Comparison of ENCODE assay signal across 25 mouse cellular contexts in genomic region chr17:14917866-14918265, GRCm38 (mm10). TPM values are rescaled to one million over a fixed set of nuclear protein-coding genes. Genes with fewer than 3 reads are reported as not detected.
DNase-seq lines count a peak whose midpoint lies in the region; ATAC-seq and TF ChIP-seq lines count a peak whose summit lies in the region.
"Had no signal": no experiment of that assay in that cellular context is flagged by ENCODE, and none has a peak within 500 bp of the region (broad histone marks: within the 10 kb centered on the region; RNA-seq: fewer than 3 reads in every experiment).

No protein-coding gene starts in this region.

- no peak overlapping the region for H3K27ac ChIP-seq in liver, embryonic 11.5 days (ENCODE audit: low read depth, low read length)
- H3K27ac ChIP-seq in liver, postnatal 0 days (ENCODE audit: low read depth): no peak overlapping the region
- H3K27ac ChIP-seq in stomach, postnatal 0 days (replicated peaks): no peak overlapping the region
- no peak overlapping the region for H3K27ac ChIP-seq in midbrain, embryonic 13.5 days
- H3K27ac ChIP-seq: forebrain, embryonic 10.5 days; forebrain, embryonic 13.5 days; gastrocnemius, adult 2 months; hindbrain, embryonic 12.5 days; hindbrain, embryonic 15.5 days had no signal

- no peak overlapping the region for H3K4me3 ChIP-seq in liver, embryonic 11.5 days (ENCODE audit: low read depth, low read length)
- H3K4me3 ChIP-seq in liver, postnatal 0 days (ENCODE audit: low read depth, low read length): no peak overlapping the region
- H3K4me3 ChIP-seq in stomach, postnatal 0 days (ENCODE audit: low read depth, low read length): no peak overlapping the region
- H3K4me3 ChIP-seq in midbrain, embryonic 13.5 days (replicated peaks): no peak overlapping the region
- H3K4me3 ChIP-seq: forebrain, embryonic 10.5 days; forebrain, embryonic 13.5 days; gastrocnemius, adult 2 months; hindbrain, embryonic 12.5 days; hindbrain, embryonic 15.5 days had no signal

- H3K9ac ChIP-seq in liver, embryonic 11.5 days (ENCODE audit: low read depth, low read length): no peak overlapping the region
- no peak overlapping the region for H3K9ac ChIP-seq in liver, postnatal 0 days (replicated peaks)
- H3K9ac ChIP-seq in stomach, postnatal 0 days (ENCODE audit: low read length): no peak overlapping the region
- H3K9ac ChIP-seq in midbrain, embryonic 13.5 days (replicated peaks): no peak overlapping the region
- H3K9ac ChIP-seq: forebrain, embryonic 13.5 days; hindbrain, embryonic 12.5 days; hindbrain, embryonic 15.5 days had no signal

- WGBS in liver, embryonic 11.5 days: 90% methylated on average over 8 of the region's 8 CpGs
- WGBS in liver, postnatal 0 days (ENCODE audit: insufficient replicate concordance): 74% methylated on average over 8 of the region's 8 CpGs
- WGBS in stomach, postnatal 0 days: 76% methylated on average over 8 of the region's 8 CpGs
- 91% methylated on average over 8 of the region's 8 CpGs for WGBS in midbrain, embryonic 13.5 days

- TF ChIP-seq EP300 in liver, postnatal 0 days (IDR thresholded peaks at IDR 0.05; ENCODE audit: low read depth): no peak
- TF ChIP-seq EP300 in stomach, postnatal 0 days (optimal IDR thresholded peaks at IDR 0.05): no peak

- ATAC-seq in liver, embryonic 11.5 days (replicated peaks; ENCODE audit: low FRiP score): no peak
- ATAC-seq in liver, postnatal 0 days: no peak
- ATAC-seq in stomach, postnatal 0 days (ENCODE audit: low FRiP score, low TSS enrichment): no peak
- ATAC-seq in midbrain, embryonic 13.5 days: no peak
- ATAC-seq: activated CD4-positive, CD25-positive, alpha-beta regulatory T cell, adult 4 months; CD4-positive, CD25-positive, alpha-beta regulatory T cell, adult 4 months; forebrain, embryonic 13.5 days; forebrain, embryonic 16.5 days; intestine, postnatal 0 days had no signal

- no peak for TF ChIP-seq CTCF in liver, postnatal 0 days (IDR thresholded peaks at IDR 0.05; ENCODE audit: low read depth)
- TF ChIP-seq CTCF in stomach, postnatal 0 days (IDR thresholded peaks at IDR 0.05; ENCODE audit: low read depth): 0 out of 2 replicates have a peak, but pooled peaks have one; percentile 6

- H3K4me2 ChIP-seq in liver, embryonic 11.5 days: no peak overlapping the region
- H3K4me2 ChIP-seq in liver, postnatal 0 days (ENCODE audit: low read depth, low read length): no peak overlapping the region
- H3K4me2 ChIP-seq in stomach, postnatal 0 days (replicated peaks; ENCODE audit: low read depth): no peak overlapping the region
- no peak overlapping the region for H3K4me2 ChIP-seq in midbrain, embryonic 13.5 days (replicated peaks)
- H3K4me2 ChIP-seq: forebrain, embryonic 13.5 days; heart, embryonic 11.5 days; hindbrain, embryonic 12.5 days; hindbrain, embryonic 15.5 days had no signal

- no peaks in the 10 kb centered on the region for H3K27me3 ChIP-seq in liver, embryonic 11.5 days (replicated peaks; ENCODE audit: control insufficient read depth, insufficient read depth, low read length)
- no peaks in the 10 kb centered on the region for H3K27me3 ChIP-seq in liver, postnatal 0 days (ENCODE audit: insufficient read depth, low read length)
- no peaks in the 10 kb centered on the region for H3K27me3 ChIP-seq in stomach, postnatal 0 days (ENCODE audit: control insufficient read depth, insufficient read depth, low read length)
- H3K27me3 ChIP-seq in midbrain, embryonic 13.5 days: no peaks in the 10 kb centered on the region
- H3K27me3 ChIP-seq: forebrain, embryonic 13.5 days; hindbrain, embryonic 12.5 days; hindbrain, embryonic 15.5 days had no signal

- DNase-seq in adrenal gland, adult 2 months: peak; percentile 33
- no peak for DNase-seq in adrenal gland, postnatal 4 days (ENCODE audit: low spot score in 2 of 2)
- DNase-seq in liver, embryonic 11.5 days (ENCODE audit: low spot score): peak; percentile 22
- no peak for DNase-seq in liver, postnatal 0 days
- DNase-seq in adrenal gland, postnatal 25 days: peak; percentile 31
- no peak for DNase-seq in stomach, postnatal 0 days (ENCODE audit: low spot score)
- no peak for DNase-seq in right cerebral cortex, postnatal 10 days (ENCODE audit: low spot score in 2 of 2)
- DNase-seq: cerebellum, adult 18-20 months; cerebellum, adult 9-10 months; cerebellum, postnatal 14 days; gastrocnemius, adult 2 months; gastrocnemius, postnatal 14 days; heart, adult 18-20 months; kidney, adult 2 months had no signal

- H3K36me3 ChIP-seq in liver, embryonic 11.5 days (ENCODE audit: control insufficient read depth, insufficient read depth, low read length): no peaks in the 10 kb centered on the region
- H3K36me3 ChIP-seq in liver, postnatal 0 days (replicated peaks; ENCODE audit: insufficient read depth, low read length): no peaks in the 10 kb centered on the region
- no peaks in the 10 kb centered on the region for H3K36me3 ChIP-seq in stomach, postnatal 0 days (ENCODE audit: control insufficient read depth, insufficient read depth, low read length)
- H3K36me3 ChIP-seq in midbrain, embryonic 13.5 days: no peaks in the 10 kb centered on the region
- H3K36me3 ChIP-seq: forebrain, embryonic 10.5 days; hindbrain, embryonic 12.5 days; hindbrain, embryonic 15.5 days had no signal

- H3K9me3 ChIP-seq in liver, embryonic 11.5 days (ENCODE audit: control insufficient read depth, low read length): no peaks in the 10 kb centered on the region
- no peaks in the 10 kb centered on the region for H3K9me3 ChIP-seq in liver, postnatal 0 days (ENCODE audit: low read length)
- H3K9me3 ChIP-seq in stomach, postnatal 0 days (ENCODE audit: control insufficient read depth, low read length): no peaks in the 10 kb centered on the region
- H3K9me3 ChIP-seq in midbrain, embryonic 13.5 days: no peaks in the 10 kb centered on the region
- H3K9me3 ChIP-seq: forebrain, embryonic 10.5 days; forebrain, embryonic 13.5 days; hindbrain, embryonic 12.5 days; hindbrain, embryonic 15.5 days had no signal

- H3K4me1 ChIP-seq in liver, embryonic 11.5 days (replicated peaks; ENCODE audit: control insufficient read depth, insufficient read depth, low read length): no peaks in the 10 kb centered on the region
- no peaks in the 10 kb centered on the region for H3K4me1 ChIP-seq in liver, postnatal 0 days (ENCODE audit: insufficient read depth)
- no peaks in the 10 kb centered on the region for H3K4me1 ChIP-seq in stomach, postnatal 0 days (replicated peaks; ENCODE audit: control insufficient read depth, insufficient read depth)
- H3K4me1 ChIP-seq in midbrain, embryonic 13.5 days (replicated peaks): no peaks in the 10 kb centered on the region
- H3K4me1 ChIP-seq: forebrain, embryonic 10.5 days; forebrain, embryonic 13.5 days; hindbrain, embryonic 12.5 days; hindbrain, embryonic 15.5 days had no signal

RNA-seq across cellular contexts. Expression of gene Wdr27, which starts 25.1 kb away (rescaled TPM):
- total RNA-seq in adrenal gland, adult 2 months (2021): 1 to 10 TPM; 3.3 to 6.3 TPM
- polyA plus RNA-seq in adrenal gland, adult 2 months (2012; rRNA removed): 10.9 and 21.1 TPM in 2 replicates
- 1 to 10 TPM; 7.2 to 9.2 TPM for total RNA-seq in adrenal gland, postnatal 4 days (2021)
- 2.0 and 2.9 TPM in 2 replicates for polyA plus RNA-seq in liver, embryonic 11.5 days (2014; fragmentation: Nextera tagmentation; extraction: Ambion mirVana)
- polyA plus RNA-seq in liver, postnatal 0 days (2015; fragmentation: Nextera tagmentation; extraction: Ambion mirVana): 3.2 and 4.2 TPM in 2 replicates
- total RNA-seq in adrenal gland, postnatal 25 days (2021): 8.3 and 8.4 TPM in 2 replicates
- 8.0 and 9.0 TPM in 2 replicates for polyA plus RNA-seq in stomach, postnatal 0 days (2015; fragmentation: Nextera tagmentation; extraction: Ambion mirVana)
- 4.7 and 9.0 TPM in 2 replicates for polyA plus RNA-seq in midbrain, embryonic 13.5 days (2015; fragmentation: Nextera tagmentation; extraction: Ambion mirVana)
- total RNA-seq: hematopoietic stem cell, adult 5-6 weeks had no signal

RNA-seq across cellular contexts. Expression of gene 1600012H06Rik, which starts 25.1 kb away (rescaled TPM):
- 10 to 100 TPM; 27.6 to 33.1 TPM for total RNA-seq in adrenal gland, adult 2 months (2021)
- polyA plus RNA-seq in adrenal gland, adult 2 months (2012; rRNA removed): 13.2 and 23.8 TPM in 2 replicates
- 10 to 100 TPM; 37.3 to 39.5 TPM for total RNA-seq in adrenal gland, postnatal 4 days (2021)
- polyA plus RNA-seq in liver, embryonic 11.5 days (2014; fragmentation: Nextera tagmentation; extraction: Ambion mirVana): 19.9 and 22.2 TPM in 2 replicates
- polyA plus RNA-seq in liver, postnatal 0 days (2015; fragmentation: Nextera tagmentation; extraction: Ambion mirVana): 20.0 and 21.3 TPM in 2 replicates
- 36.5 and 55.1 TPM in 2 replicates for total RNA-seq in adrenal gland, postnatal 25 days (2021)
- polyA plus RNA-seq in stomach, postnatal 0 days (2015; fragmentation: Nextera tagmentation; extraction: Ambion mirVana): 39.0 and 39.9 TPM in 2 replicates
- polyA plus RNA-seq in midbrain, embryonic 13.5 days (2015; fragmentation: Nextera tagmentation; extraction: Ambion mirVana): 27.4 and 28.2 TPM in 2 replicates

RNA-seq across cellular contexts. Expression of gene Phf10, which starts 43.2 kb away (rescaled TPM):
- total RNA-seq in adrenal gland, adult 2 months (2021): 10 to 100 TPM; 45.2 to 59.4 TPM
- polyA plus RNA-seq in adrenal gland, adult 2 months (2012; rRNA removed): 4.8 and 6.8 TPM in 2 replicates
- 10 to 100 TPM; 76.9 to 81.2 TPM for total RNA-seq in adrenal gland, postnatal 4 days (2021)
- 137 and 150 TPM in 2 replicates for polyA plus RNA-seq in liver, embryonic 11.5 days (2014; fragmentation: Nextera tagmentation; extraction: Ambion mirVana)
- polyA plus RNA-seq in liver, postnatal 0 days (2015; fragmentation: Nextera tagmentation; extraction: Ambion mirVana): 37.3 and 40.6 TPM in 2 replicates
- 70.1 and 76.4 TPM in 2 replicates for total RNA-seq in adrenal gland, postnatal 25 days (2021)
- 29.5 and 31.3 TPM in 2 replicates for polyA plus RNA-seq in stomach, postnatal 0 days (2015; fragmentation: Nextera tagmentation; extraction: Ambion mirVana)
- 19.0 and 19.2 TPM in 2 replicates for polyA plus RNA-seq in midbrain, embryonic 13.5 days (2015; fragmentation: Nextera tagmentation; extraction: Ambion mirVana)

Comparison
In these comparisons a context has a peak if more than half of its experiments do, and no peak if none do; other contexts are left out.
1. DNase-seq: peak in adrenal gland, adult 2 months (single experiment), liver, embryonic 11.5 days (single experiment) and adrenal gland, postnatal 25 days (single experiment); none in adrenal gland, postnatal 4 days (0 of 2), liver, postnatal 0 days (single experiment), stomach, postnatal 0 days (single experiment) and right cerebral cortex, postnatal 10 days (0 of 2).